Mouse (Mus musculus) mesoderm, embryonic 11.5 days (tissue): ENCODE data around the gene Mon1a.
A peak's percentile ranks its signal among the peaks of the same experiment; 100 is the strongest.

Experiments
- DNase-seq: peaks from one replicate; pipeline ENCODE4 v3.0.0-alpha.2; 2012; ENCODE audit warnings: low read depth, low spot score

The Mon1a gene

DNA sequence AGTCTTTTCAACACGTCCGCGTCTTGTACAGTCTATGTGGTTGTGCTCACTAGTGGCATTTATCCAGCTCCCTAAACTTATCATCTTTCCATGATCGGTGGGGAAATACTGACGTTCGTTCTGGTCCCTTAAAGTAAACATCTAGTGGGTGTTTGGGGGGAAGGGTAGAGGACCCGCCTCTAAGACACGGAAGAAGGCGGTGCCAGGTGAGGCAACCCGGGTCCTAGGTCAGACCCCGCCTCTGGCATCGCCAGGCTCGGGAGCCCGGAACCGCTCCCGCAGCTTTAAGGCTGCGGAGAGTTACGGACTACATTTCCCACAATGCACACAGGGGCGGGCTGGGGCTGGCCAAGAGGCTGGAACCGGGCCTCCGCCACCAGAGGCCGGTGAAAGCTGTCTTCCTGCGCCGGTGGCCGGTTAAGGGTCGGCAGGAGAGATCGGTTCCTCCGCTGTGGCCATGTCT is at the start of gene Mon1a:
TSS of gene Mon1a (plus strand) at position 348 of the 463 bp plus-strand sequence.
- peak; percentile 84 for DNase-seq

DNA sequence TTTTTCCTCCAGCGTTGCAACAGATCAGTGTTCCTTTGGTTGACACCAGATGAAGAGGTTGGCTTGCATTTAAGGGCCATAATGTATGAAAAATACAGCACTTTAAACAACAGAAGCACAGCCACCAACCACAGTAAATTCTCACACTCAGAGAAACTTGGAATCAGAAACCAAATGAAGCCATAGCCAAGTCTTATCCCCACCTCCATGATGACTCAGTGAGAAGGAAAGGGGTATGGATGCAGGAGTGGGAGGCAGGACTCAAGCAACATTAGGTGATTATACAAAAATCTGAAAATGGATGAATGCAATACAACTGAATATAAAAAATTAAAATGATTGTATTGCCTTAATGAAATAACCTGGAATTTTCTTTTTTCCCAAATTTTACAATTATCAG is 49.1 kb upstream of the Mon1a start:
- no peak for DNase-seq

DNA sequence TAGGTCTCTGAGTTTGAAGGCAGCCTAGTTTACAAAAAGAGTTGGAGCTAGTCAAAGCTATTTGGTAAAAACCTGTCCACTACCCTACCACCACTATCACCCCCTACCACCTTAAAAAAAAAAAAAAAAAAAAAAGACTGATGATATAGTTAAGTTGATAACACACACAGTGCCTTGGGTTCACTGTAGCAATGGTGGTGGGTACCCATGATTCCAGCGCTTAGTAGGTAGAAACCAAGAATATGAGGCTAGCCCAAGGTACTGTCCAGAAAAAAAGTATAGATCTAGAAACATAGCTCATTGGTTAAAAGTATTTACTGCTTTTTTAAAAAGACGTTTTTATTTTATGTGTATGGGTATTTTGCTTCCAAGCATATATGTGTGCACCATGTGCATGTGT is 45.2 kb upstream of the Mon1a start:
- no peak for DNase-seq

DNA sequence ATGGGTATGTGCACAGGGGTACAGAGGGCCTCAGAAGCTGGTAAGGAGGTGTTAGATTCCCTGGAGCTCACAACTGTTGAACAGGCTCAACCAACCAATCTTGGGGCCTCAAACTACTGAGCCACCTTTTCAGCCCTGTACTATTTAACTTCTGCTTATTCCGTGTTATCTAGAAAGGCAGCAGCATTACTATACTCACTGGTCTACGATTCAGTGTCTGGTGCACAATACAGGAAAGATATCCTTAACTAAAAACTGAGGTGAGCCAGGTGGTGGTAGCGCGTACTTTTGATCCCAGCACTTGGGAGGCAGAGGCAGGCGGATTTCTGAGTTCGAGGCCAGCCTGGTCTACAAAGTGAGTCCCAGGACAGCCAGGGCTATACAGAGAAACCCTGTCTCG is 39.0 kb upstream of the Mon1a start:
- DNase-seq, result no peak

DNA sequence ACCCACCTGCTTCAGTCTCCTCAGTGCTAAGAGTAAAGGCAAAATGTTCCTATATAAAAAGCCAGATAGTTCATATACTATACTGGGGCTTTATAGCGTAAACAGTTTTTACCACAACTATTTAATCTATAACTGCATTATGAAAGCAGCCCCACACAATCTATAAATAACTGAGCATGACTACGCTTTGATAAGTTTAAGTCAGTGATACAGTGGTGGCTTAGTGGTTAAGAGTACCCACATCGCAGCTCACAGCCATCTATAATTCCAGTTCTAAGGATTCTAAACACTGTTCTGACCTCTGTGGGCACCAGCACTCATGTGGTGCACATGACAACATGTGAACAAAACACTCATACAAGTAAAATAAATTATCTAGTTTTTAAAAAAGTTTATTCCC is 29.6 kb upstream of the Mon1a start:
- DNase-seq, result no peak

DNA sequence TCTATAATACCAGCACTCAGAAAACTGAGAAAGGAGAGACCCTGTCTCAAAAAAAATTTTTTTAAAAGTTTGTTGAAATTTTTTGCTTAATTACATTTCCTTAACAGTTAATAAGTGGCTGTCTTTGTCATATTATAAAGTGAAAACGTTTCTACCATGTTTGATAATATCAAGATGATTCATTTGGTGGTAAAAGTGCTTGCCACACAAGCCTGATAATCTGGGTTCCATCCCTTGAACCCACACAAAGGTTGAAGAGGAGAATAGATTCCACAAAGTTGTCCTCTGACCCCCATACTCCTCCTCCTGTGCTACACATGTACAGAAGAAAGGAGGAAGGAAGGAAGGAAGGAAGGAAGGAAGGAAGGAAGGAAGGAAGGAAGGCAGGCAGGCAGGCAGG is 23.5 kb upstream of the Mon1a start:
- no peak for DNase-seq

DNA sequence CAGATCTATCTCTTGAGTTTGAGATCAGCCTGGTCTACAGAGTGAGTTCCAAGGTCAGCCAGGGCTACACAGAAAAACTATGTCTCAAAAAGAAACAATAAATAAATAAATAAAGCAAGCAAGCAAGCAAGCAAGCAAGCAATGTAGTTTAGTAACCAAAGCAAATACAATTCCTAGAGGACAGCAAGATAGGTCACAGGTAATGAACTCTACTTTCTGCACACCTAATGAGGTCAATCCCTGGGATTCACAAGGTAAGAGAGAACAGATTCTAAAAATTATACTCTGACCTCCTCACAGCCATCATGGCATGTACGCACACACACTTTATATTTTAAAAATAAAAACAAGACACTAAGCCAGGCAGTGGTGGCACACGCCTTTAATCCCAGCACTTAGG is 21.9 kb upstream of the Mon1a start:
- no peak for DNase-seq

DNA sequence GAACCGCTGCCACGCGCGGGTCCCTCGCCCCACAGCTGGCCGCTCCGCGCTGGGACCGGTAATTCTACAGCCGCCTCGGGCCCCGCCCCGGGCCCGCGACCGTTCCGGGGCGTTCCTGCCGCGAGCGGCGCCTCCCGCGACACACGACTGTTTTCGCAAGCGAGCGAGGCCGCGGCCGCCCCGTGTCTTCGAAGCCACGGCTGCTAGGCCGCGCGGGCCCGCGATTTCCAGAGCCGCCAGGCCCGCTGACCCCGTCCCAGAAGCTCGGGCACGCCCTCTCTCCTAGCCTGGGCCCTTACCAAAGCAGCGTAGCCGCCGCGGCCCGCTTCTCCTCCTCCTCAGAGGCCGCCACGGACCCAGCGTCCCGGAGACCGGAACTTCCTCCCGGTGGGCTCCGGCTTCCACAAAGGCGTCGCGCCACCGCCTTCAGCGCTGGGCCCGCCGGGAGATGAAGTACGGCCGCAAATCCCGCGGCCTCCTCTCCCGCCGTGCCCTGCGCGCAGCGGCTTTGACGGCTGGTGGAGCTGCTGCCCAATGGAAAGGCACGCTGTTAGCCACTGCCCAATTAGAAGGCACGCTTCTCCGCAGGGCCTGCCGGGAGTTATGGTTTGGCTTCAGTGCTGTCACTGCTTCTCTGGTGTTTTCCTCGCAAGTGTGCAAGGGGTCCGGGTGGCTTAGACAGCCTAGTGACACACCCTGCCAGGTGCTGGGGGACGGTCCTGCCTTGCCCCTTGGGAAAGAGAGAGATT is 15.4 kb upstream of the Mon1a start:
- peak; percentile 95 for DNase-seq

DNA sequence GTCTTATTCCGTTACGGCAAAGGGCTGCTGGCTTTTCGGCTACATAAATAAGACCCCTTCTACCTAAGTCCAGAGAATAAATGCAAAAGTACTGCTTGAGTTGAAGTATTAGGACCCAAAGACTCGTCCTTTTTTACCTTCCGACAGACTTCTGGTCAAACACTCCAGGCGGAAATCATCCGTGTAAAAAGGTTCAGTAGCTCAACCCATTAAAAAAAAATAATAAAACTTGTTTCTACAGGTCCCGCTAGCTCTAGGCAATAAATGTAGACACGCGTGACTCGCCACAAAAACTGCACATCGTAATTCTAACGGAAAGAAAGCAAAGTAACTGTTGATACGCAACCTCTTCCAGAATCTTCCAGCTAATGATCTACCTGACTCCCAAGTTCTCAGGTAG is 14.8 kb upstream of the Mon1a start, which contains the start of gene Rbm6:
TSS of gene Rbm6 (minus strand) at position 101 of the 400 bp plus-strand sequence.
- no peak for DNase-seq

DNA sequence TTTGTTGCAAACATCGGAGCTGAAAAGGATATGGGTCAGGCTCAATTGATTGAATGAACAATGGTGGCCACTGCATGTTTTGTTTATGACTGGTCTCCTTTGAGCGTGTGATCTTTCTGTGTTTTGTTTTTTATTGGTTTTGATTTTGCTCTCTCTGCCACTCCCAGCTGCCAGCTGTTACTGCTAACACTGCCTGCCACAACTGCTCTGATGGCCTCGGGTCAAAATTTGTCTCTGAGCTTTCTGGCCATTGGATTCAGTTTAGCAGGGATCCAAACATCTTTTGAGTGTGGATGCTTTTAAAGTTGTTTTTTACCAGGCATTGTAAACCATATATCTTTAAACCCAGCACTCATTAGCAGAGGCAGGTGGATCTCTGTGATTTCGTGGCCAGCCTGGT is 7.5 kb upstream of the Mon1a start:
- DNase-seq, result no peak

DNA sequence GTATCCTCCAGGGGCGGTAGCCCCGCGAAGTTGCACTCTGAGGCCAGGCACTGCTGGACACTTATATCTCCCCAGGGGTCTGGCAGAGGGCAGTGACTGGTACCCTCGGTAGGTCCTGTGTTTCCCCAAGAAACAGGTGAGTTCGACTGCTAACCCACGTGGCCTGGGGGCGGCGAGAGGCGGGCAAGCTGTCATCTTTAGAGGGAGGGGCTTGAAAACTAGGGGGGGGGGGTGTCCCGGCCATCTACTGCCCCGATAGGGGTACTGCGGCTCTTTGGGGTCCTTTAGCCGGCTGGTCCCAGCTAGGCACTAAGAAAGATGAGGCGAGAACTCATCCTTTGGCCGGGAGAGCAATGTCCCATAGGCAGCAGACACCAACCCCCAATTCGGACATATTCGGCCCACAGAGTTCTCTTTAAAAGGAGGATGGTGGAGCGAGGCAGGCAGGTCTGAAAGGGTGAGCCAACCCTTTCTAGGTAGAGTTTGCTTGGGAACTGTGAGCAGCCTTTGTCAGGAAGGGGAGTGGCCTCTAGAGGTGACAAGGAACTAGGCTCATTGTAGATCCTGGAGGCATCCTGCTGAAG is 408 bp downstream of the Mon1a start:
- DNase-seq, result peak; percentile 50

DNA sequence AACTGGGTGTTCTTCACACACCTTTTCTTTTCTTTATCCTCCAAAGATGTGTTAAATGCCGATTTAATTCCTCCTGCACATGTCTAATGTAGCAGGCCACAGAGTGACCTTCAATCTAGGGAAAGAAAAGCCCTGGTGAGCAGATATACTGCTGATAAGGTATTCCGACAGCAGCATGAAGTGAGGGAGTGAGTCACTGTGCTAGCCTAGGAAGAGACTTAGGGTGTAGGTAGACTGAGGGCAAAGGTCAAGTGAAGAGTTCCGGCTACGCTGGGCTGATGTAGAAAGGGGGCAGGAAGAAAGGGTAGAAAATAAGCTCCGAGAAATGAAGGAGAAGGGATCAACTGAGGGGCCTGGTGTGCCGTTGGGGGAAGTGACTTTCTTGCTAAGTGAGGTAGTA is 2.3 kb downstream of the Mon1a start:
- DNase-seq, result no peak

DNA sequence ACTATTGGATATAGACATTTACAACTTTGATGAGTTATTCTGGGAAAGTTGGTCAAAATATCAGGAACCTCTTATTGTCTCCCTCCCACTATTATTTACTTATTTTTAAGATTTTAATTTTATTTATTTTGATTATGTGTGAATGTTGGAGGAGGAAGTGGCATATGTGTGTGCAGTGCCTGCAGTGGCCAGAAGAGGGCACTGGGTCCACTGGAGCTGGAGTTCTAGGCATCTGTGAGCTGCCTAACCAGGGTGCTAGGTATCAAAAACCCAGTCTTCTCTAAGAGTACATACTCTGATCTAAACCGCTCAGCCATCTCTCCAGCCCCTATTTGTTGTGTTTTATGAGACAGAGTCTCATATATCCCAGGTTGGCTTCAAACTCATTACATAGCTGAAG is 3.1 kb downstream of the Mon1a start:
- no peak for DNase-seq

DNA sequence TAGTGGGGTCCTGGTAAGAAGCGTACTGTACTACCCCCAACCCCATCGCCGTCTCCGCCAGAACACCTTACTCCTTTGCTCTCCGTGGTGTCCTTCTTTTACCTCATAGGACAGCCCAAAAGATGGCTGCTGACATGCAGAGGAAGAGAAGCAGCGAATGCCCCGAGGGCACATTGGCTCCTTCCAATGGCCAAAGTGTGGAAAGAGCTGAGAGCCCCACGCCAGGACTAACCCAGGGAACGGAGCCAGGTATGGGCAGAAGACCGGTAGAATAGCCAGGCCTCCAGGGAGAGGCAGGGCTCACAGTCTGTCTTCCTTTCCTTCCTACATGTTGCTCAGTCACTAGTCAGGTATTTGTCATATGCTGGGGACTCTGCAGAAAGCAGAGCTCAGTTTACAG is 10.6 kb downstream of the Mon1a start:
- DNase-seq, result no peak

DNA sequence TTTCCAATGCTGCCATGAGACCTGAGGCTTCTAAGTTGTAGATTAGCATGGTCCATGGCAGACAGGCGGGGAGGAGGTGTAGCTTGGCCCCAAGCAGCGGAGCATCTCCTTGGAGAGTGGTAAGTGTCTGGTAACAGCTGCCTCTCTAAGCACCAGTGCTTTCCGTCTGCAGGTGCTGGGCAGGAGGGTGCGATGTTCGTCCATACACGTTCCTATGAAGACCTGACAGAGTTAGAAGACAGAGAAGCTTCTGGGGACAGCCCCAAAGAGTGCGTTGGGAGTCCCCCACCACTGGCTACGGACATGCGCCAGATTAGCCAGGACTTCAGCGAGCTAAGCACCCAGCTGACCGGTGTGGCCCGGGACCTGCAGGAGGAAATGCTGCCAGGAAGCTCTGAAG is 11.9 kb downstream of the Mon1a start:
- no peak for DNase-seq

DNA sequence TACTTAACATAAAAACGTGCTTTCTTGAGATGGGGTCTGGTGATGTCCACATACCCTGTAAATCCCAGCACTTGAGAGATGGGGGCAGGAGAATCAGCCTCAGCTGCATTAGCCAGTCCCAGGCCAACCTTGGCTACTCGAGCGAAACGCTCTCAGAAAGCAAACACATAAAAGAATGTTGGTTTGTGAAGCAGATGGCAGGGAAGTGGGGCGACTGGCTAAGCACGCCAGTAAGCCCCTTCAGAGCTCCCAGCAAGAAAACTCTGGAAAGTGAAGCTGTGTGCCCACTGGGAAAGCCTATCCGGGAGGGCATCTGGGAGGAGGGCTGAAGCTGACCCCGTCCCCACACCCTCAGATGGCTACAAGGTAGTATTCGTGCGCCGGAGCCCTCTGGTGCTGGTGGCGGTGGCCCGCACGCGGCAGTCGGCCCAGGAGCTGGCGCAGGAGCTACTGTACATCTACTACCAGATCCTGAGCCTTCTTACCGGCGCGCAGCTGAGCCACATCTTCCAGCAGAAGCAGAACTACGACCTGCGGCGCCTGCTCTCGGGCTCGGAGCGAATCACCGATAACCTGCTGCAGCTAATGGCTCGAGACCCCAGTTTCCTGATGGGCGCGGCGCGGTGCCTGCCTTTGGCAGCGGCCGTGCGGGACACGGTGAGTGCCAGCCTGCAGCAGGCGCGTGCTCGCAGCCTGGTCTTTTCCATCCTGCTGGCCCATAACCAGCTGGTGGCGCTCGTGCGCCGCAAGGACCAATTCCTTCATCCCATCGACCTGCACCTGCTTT is 13.1 kb downstream of the Mon1a start:
- DNase-seq, result peak; percentile 89

DNA sequence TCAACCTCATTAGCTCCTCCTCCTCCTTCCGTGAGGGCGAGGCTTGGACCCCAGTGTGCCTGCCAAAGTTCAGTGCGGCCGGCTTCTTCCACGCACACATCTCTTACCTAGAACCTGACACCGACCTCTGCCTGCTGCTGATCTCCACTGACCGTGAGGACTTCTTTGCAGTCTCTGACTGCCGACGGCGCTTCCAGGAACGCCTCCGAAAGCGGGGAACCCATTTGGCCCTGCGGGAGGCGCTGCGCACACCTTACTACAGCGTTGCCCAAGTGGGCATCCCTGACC is 13.6 kb downstream of the Mon1a start:
- DNase-seq, result no peak

DNA sequence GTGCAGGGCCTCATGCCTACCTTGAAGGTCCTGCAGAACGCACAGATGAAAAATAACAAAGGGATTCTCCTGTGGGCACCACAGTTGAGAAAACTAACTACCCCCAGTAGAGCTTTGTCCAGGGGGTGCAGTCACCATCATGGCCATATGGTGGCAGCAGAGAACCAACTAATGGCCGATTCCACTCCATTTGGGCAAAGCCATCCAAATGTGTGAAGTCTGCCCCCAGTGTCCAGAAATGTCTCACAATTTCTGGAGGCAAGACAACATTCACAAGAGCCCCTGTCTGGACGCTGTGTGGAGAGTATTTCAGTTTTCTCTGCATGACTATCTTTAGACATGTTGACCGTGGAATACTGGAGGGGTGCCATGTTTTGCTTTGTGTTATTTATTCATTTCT is 16.8 kb downstream of the Mon1a start:
- DNase-seq, result peak; percentile 90

DNA sequence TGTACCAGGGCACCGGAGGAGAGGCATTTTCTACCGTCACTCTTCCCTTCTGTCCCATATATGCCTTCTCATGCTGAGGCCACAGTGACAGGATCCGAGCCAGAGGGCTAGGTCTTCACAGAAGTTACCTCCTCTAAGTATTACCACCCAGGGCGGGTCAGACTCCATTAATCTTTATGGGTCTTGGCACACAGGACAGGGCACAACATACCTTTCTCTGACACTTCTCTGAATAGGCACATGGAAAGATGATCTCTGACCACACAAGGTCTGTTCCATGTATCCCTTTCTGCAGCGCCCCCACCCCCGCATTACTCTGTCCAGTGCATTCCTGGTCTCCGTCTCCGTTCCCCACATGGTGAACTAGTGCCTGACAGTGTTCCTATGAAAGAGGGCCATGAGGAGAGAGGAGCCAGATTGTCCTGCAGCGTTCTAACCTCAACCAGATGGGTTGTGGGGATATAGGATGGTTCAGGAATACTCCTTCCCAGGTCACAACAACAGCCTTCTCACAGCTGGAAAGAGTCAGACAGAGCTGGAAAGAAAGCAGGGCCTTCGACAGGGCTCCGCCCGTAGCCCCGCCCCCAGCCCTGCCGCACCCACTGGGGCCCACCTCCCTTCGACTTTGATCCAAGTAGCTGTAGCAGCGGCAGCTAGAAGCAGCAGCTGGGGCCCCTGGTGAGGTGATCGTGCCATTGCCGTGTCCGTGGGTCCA is 18.5 kb downstream of the Mon1a start, which contains the start of gene Mst1r:
TSS of gene Mst1r (plus strand) at position 622 of the 715 bp plus-strand sequence.
- DNase-seq, result peak; percentile 70

DNA sequence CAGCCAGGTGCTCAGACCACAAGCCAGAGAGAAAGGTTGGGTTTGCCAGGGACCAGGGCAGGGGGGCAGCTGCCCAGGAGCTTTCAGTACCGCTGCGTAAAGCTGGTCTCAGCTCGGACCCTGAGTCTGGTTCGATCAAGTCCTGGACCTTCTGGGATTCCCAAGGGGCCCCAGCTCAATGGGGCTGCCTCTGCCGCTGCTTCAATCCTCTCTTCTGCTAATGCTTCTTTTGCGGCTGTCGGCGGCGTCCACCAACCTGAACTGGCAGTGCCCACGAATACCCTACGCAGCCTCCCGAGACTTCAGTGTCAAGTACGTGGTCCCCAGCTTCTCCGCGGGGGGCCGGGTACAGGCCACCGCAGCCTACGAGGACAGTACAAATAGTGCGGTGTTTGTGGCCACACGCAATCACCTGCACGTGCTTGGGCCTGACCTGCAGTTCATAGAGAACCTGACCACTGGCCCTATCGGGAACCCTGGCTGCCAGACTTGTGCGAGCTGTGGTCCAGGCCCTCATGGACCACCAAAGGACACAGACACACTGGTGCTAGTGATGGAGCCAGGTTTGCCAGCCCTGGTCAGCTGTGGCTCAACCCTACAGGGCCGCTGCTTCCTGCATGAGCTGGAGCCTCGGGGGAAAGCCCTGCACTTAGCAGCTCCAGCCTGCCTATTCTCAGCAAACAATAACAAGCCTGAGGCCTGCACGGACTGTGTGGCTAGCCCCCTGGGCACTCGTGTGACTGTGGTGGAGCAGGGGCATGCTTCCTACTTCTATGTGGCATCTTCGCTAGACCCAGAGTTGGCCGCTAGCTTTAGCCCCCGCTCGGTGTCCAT is 19.2 kb downstream of the Mon1a start:
- DNase-seq, result no peak

DNA sequence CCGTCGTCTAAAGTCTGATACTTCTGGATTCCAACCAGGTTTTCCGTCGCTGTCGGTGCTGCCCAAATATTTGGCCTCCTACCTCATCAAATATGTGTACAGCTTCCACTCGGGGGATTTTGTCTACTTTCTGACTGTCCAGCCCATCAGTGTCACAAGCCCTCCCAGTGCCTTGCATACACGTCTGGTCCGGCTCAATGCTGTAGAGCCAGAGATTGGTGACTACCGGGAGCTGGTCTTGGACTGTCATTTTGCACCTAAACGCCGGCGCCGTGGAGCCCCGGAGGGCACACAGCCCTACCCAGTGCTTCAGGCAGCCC is 19.8 kb downstream of the Mon1a start:
- DNase-seq, result no peak
